Mouse (Mus musculus): ENCODE measurements at regions not wholly inside any gene's neighbourhood (a gene's known extent, or its start where the extent isn't known, plus 50 kb on each side); places are given as distances from the start of the nearest gene placed in this dataset.

DNA sequence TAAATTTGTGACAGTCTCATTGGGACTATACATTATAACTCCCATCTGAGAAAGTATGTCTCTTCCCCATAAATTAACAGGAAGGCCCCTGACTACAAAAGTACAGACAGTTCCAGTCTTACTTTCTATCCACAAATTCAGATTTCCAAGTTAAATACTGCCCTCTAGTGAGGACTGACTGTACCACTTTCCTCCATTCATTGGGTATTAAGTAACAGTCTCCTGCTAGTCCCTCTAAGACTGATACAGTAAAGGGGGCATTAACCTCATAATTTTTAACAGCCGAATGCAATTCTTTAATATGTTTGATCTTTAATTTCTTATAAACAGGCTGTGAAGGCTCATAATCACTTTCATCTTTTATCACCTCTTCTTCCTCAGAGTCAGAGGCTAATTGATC, 131.0 kb upstream of the Adcyap1 start:
- DNase-seq (ENCODE audit: low read depth): peak; percentile 63

DNA sequence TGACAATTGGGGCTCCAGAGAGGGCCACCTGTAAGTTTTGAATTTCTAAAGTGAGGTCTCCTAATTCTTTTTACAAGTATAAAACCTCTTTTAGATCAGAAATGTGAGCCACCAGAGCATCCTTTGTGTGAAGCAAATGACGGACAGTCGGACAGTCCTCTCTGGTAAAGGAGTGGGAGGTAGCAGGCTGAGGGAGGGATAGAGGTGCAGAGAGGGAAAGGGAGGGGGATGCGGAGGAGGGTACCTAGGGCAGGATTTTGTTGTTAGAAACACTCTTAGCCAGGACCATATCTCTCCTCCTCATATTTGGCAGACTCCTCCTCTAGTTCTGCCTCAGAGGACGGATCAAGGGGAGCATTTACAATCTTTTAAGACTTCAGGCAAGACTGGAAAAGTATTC, 130.3 kb upstream of the Adcyap1 start:
- DNase-seq (ENCODE audit: low read depth): peak; percentile 3

DNA sequence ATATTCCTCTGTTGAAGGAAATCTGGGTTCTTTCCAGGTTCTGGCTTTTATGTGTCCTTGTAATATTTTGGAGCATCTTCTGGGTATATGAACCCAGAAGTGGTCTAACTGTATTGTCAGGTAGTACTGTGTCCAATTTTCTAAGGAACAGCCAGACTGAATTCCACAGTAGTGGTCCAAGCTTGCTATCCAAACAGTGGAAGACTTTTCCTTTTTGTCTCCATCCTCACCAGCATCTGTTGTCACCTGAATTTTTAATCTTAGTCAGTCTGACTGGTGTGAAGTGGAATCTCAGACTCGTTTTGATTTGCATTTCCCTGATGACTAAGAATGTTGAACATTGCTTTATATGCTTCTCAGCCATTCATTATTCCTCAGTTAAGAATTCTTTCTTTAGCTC, 114.8 kb upstream of the Adcyap1 start:
- DNase-seq (ENCODE audit: low read depth): no peak

DNA sequence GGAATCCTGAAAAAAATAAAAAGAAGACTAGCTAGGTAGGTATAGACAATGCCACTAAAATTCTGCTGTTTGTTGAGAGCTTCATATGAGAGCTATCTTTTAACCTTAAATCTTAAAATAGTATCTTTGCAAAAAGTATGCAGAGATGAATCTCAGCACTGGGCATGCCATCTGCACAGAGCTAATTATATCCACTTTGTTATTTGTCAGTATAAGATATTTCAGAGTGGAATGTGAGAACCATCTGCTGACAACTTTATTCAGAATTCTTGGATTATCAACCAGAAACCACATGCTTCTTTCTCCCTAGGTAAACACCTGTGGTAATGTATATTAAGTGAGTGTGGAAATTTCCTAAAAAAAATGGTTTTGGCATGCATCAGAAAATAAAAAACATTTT, 94.3 kb upstream of the Adcyap1 start:
- DNase-seq (ENCODE audit: low read depth): no peak

DNA sequence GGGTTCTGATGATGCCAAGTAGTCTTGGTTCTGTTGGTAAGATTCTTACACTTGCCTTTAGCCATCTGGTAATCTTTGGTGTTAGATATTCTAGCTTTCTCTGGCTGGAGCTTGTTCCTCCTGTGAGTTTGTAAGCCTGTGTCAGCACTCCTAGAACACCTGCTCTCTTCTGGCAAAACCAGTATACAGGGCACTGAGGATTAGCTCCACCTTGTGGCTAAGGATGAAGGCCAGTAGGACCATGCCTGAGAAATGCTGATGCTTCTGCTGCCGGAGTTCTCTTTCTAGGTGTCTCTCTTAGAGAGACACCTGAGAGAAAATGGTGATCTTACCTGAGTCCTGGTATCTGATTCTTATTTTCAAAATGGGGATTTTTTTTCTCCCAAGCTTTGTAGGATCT, 58.8 kb upstream of the Adcyap1 start:
- DNase-seq (ENCODE audit: low read depth): no peak

DNA sequence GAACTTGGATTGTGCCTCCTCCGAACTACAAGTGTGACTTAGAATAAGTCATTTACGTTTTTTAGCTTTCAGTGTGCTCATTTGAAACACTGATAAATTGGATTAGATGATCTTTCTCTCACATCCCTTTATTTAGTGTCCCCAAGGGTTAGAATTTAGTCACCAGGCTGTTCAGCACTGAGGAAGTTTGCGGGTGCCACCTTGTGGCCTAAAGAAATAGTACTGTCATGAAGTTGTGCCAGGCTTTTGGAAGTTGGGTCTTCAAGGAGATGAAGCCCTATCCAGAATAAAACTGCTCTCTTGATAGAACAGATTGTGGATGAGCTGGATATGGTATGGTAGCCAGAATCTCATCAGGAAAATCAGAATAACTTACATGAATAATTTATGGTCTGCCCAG, 57.7 kb upstream of the Adcyap1 start:
- DNase-seq (ENCODE audit: low read depth): peak; percentile 27

Measured in NIH3T3 (cell line).